Mouse (Mus musculus) ES-E14 (cell line): ENCODE results near the gene Atp5mpl. TPM values are rescaled to one million over a fixed set of nuclear protein-coding genes. Genes with fewer than 3 reads are reported as not detected.

Experiments
- DNase-seq: peaks from one replicate; pipeline ENCODE4 v3.0.0-alpha.2; 2013; ENCODE audit warnings: low read depth, low spot score
- H3K27ac ChIP-seq: 2 replicates; pipeline ENCODE4 v1.5.1; 2012; ENCODE audit warnings: low read depth, mild to moderate bottlenecking, low read length, moderate library complexity, mixed read lengths; ENCODE audit not compliant: poor library complexity, insufficient read depth, severe bottlenecking
- H3K36me3 ChIP-seq: 2 replicates; pipeline ENCODE4 v1.6.1; 2012; ENCODE audit warnings: mild to moderate bottlenecking, low read length, moderate library complexity, mixed read lengths; ENCODE audit not compliant: control insufficient read depth, poor library complexity, insufficient read depth, severe bottlenecking
- H3K4me1 ChIP-seq, 2 experiments: fragments of 150-350 bp in 1 of 2; sonication (generic) in 1 of 2; 2 replicates each; pipeline ENCODE4 v1.6.1; 2012; ENCODE audit warnings: low read length in 2 of 2, mild to moderate bottlenecking in 1 of 2, mixed read lengths in 1 of 2; ENCODE audit not compliant: control insufficient read depth in 2 of 2, insufficient read depth in 2 of 2, poor library complexity in 1 of 2
- H3K4me3 ChIP-seq, 2 experiments: fragments of 150-350 bp in 1 of 2; sonication (generic) in 1 of 2; 2 replicates each; pipeline ENCODE4 v1.5.1; 2012; ENCODE audit warnings: low read length in 2 of 2, low read depth in 1 of 2, mild to moderate bottlenecking in 1 of 2, mixed read lengths in 1 of 2; ENCODE audit not compliant: insufficient read depth in 1 of 2, poor library complexity in 1 of 2, severe bottlenecking in 1 of 2
- H3K9ac ChIP-seq: 2 replicates; pipeline ENCODE4 v1.6.1; 2012; ENCODE audit warnings: low read depth, mild to moderate bottlenecking, low read length, mixed read lengths; ENCODE audit not compliant: poor library complexity, insufficient read depth, severe bottlenecking
- H3K9me3 ChIP-seq: fragments of 150-350 bp; sonication (generic); 2 replicates; pipeline ENCODE4 v1.6.1; 2012; ENCODE audit warnings: low read depth, mild to moderate bottlenecking, low read length; ENCODE audit not compliant: control insufficient read depth, insufficient read depth
- CHD2 ChIP-seq: IDR thresholded peaks from 2 replicates; pipeline ENCODE4 v1.6.1; 2014; ENCODE audit warnings: mild to moderate bottlenecking, low read depth, low read length, inconsistent platforms
- HCFC1 ChIP-seq: IDR thresholded peaks from 2 replicates; pipeline ENCODE4 v1.6.1; 2012; ENCODE audit warnings: low read length, inconsistent platforms, borderline replicate concordance; ENCODE audit not compliant: insufficient read depth
- MAFK ChIP-seq: IDR thresholded peaks from 2 replicates; pipeline ENCODE4 v1.6.1; 2014; ENCODE audit warnings: mild to moderate bottlenecking, low read depth, low read length, inconsistent platforms; ENCODE audit not compliant: insufficient read depth
- ZC3H11A ChIP-seq: IDR thresholded peaks from 2 replicates; pipeline ENCODE4 v1.6.1; 2012; ENCODE audit warnings: low read depth, mild to moderate bottlenecking, inconsistent platforms, low read length, borderline replicate concordance
- ZNF384 ChIP-seq: IDR thresholded peaks from 2 replicates; pipeline ENCODE4 v1.6.1; 2012; ENCODE audit warnings: low read depth, low read length, inconsistent platforms
- in situ Hi-C, 2 experiments: fragments of 600-800 bp; cut with MboI; formaldehyde crosslinking; loops; one replicate each; pipeline ENCODE4 v1.15.1; 2025; ENCODE audit warnings: low sequenced_read_pairs in 2 of 2, inconsistent platforms in 1 of 2; ENCODE audit not compliant: unreplicated experiment in 2 of 2
- total RNA-seq: library from RNA; depleted of rRNA; stranded (reverse); fragments of 300-350 nt; gene quantifications from 2 replicates; pipeline ENCODE4 v1.2.3, GENCODE M21; 2012

Atp5mpl gene
- total RNA-seq, 1 experiment: 297 TPM

- no peaks in the 10 kb centered on the region for H3K9me3 ChIP-seq
- DNase-seq: peak; percentile 71
Measured at GRCm38 (mm10) chr12:112001223-112001622, 34.4 kb upstream of the Atp5mpl start.

GRCm38 (mm10) chr12:111999735-112000134 lies 33.0 kb upstream of the Atp5mpl start:
- DNase-seq: no peak
- no peaks in the 10 kb centered on the region for H3K9me3 ChIP-seq

More at GRCm38 (mm10) chr12:112001223-112001622, 34.4 kb upstream of the Atp5mpl start:
- Histone ChIP-seq H3K36me3 (no peaks in the 10 kb centered on the region), H3K4me3 (no peak overlapping the region), H3K9ac (no peak overlapping the region), H3K4me1 (no peaks in the 10 kb centered on the region), H3K27ac (no peak overlapping the region)
- TF ChIP-seq MAFK (no peak), ZC3H11A (peak; percentile 45; the same call in 1 of the 2 replicates)
- in situ Hi-C loops: no loop called here

GRCm38 (mm10) chr12:111995161-111995560 lies 28.4 kb upstream of the Atp5mpl start:
- no peak for TF ChIP-seq HCFC1
- TF ChIP-seq CHD2: no peak
- TF ChIP-seq ZNF384: no peak
- no peak for TF ChIP-seq MAFK
- TF ChIP-seq ZC3H11A: no peak
- no peaks in the 10 kb centered on the region for H3K36me3 ChIP-seq
- no peaks in the 10 kb centered on the region for H3K4me1 ChIP-seq
- no peak overlapping the region for H3K9ac ChIP-seq
- no peak overlapping the region for H3K4me3 ChIP-seq
- H3K27ac ChIP-seq: no peak overlapping the region
- no peak for DNase-seq
- H3K9me3 ChIP-seq: no peaks in the 10 kb centered on the region
- in situ Hi-C loops: no loop called here

More at GRCm38 (mm10) chr12:111999735-112000134, 33.0 kb upstream of the Atp5mpl start:
- in situ Hi-C loops: no loop called here
- H3K4me3 ChIP-seq: no peak overlapping the region
- TF ChIP-seq HCFC1 (no peak), CHD2 (no peak), ZC3H11A (no peak), ZNF384 (no peak), MAFK (no peak)
- no peak overlapping the region for H3K9ac ChIP-seq
- H3K4me1 ChIP-seq: no peaks in the 10 kb centered on the region
- H3K36me3 ChIP-seq: no peaks in the 10 kb centered on the region
- H3K27ac ChIP-seq: no peak overlapping the region

GRCm38 (mm10) chr12:111992626-111993025 lies 25.8 kb upstream of the Atp5mpl start:
- no peaks in the 10 kb centered on the region for H3K9me3 ChIP-seq
- no peak overlapping the region for H3K4me3 ChIP-seq
- H3K27ac ChIP-seq: no peak overlapping the region
- TF ChIP-seq CHD2: no peak
- TF ChIP-seq ZC3H11A: no peak
- TF ChIP-seq HCFC1: no peak
- TF ChIP-seq MAFK: no peak
- no peak for TF ChIP-seq ZNF384
- H3K36me3 ChIP-seq: no peaks in the 10 kb centered on the region
- in situ Hi-C loops: no loop called here
- no peak for DNase-seq
- no peaks in the 10 kb centered on the region for H3K4me1 ChIP-seq
- H3K9ac ChIP-seq: no peak overlapping the region

GRCm38 (mm10) chr12:111986756-111987155 lies 20.0 kb upstream of the Atp5mpl start:
- Histone ChIP-seq H3K9me3 (no peaks in the 10 kb centered on the region), H3K36me3 (no peaks in the 10 kb centered on the region), H3K9ac (no peak overlapping the region), H3K27ac (no peak overlapping the region), H3K4me1 (no peaks in the 10 kb centered on the region), H3K4me3 (no peak overlapping the region)
- DNase-seq: no peak
- in situ Hi-C loops: no loop called here
- no peak for TF ChIP-seq ZC3H11A
- no peak for TF ChIP-seq MAFK
- TF ChIP-seq CHD2: no peak
- no peak for TF ChIP-seq ZNF384
- TF ChIP-seq HCFC1: no peak
